Comparison of ENCODE assay signal across 10 mouse cellular contexts in genomic region chr2:92910371-92910770, GRCm38 (mm10). TPM values are rescaled to one million over a fixed set of nuclear protein-coding genes. Genes with fewer than 3 reads are reported as not detected.
DNase-seq lines count a peak whose midpoint lies in the region; ATAC-seq lines count a peak whose summit lies in the region.
"Had no signal": no experiment of that assay in that cellular context is flagged by ENCODE, and none has a peak within 500 bp of the region (broad histone marks: within the 10 kb centered on the region; RNA-seq: fewer than 3 reads in every experiment).

No protein-coding gene starts in this region.

- H3K9ac ChIP-seq in kidney, embryonic 16.5 days (replicated peaks; ENCODE audit: low read length): no peak overlapping the region
- H3K9ac ChIP-seq: limb, embryonic 12.5 days; stomach, embryonic 15.5 days had no signal

- peaks cover 5% of the 10 kb centered on the region; the same call in 1 of the 2 replicates for H3K9me3 ChIP-seq in kidney, embryonic 16.5 days (ENCODE audit: low read length)
- H3K9me3 ChIP-seq: stomach, embryonic 15.5 days had no signal

- peaks cover 20% of the 10 kb centered on the region for H3K27me3 ChIP-seq in kidney, embryonic 16.5 days (ENCODE audit: insufficient read depth, low read length)

- no peak overlapping the region for H3K4me3 ChIP-seq in kidney, embryonic 16.5 days (ENCODE audit: low read length)
- H3K4me3 ChIP-seq: limb, embryonic 12.5 days; stomach, embryonic 15.5 days had no signal

- no peak for ATAC-seq in CD4-positive, CD25-positive, alpha-beta regulatory T cell, adult 4 months
- no peak for ATAC-seq in kidney, embryonic 16.5 days (ENCODE audit: low FRiP score, low TSS enrichment)

- H3K4me1 ChIP-seq in kidney, embryonic 16.5 days (ENCODE audit: insufficient read depth, low read length): peaks cover 2% of the 10 kb centered on the region; the same call in 1 of the 2 replicates

- DNase-seq in CD4-positive, CD25-positive, alpha-beta regulatory T cell, adult 2 months (ENCODE audit: low read depth, low spot score): peak; percentile 23
- DNase-seq in kidney, adult 9 months: peak; percentile 10
- DNase-seq in Muller cell, postnatal 12 days (ENCODE audit: inconsistent ontology term): peak; percentile 28
- peak; percentile 67 to 68 for DNase-seq in cerebellum, postnatal 36 days
- DNase-seq in layer of hippocampus, adult 9-10 months (ENCODE audit: low spot score): no peak
- no peak for DNase-seq in neural tube, embryonic 10.5 days (ENCODE audit: extremely low spot score, low spot score)

- no peaks in the 10 kb centered on the region for H3K36me3 ChIP-seq in kidney, embryonic 16.5 days (ENCODE audit: insufficient read depth, low read length)
- H3K36me3 ChIP-seq: limb, embryonic 12.5 days; stomach, embryonic 15.5 days had no signal

- H3K27ac ChIP-seq in kidney, embryonic 16.5 days (ENCODE audit: low read length): no peak overlapping the region
- H3K27ac ChIP-seq: limb, embryonic 12.5 days; stomach, embryonic 15.5 days had no signal

- H3K4me2 ChIP-seq in kidney, embryonic 16.5 days (replicated peaks; ENCODE audit: low read depth, low read length): no peak overlapping the region
- H3K4me2 ChIP-seq: limb, embryonic 12.5 days; stomach, embryonic 15.5 days had no signal

- WGBS in kidney, embryonic 16.5 days: 73% methylated on average over 4 of the region's 4 CpGs

RNA-seq across cellular contexts. Expression of gene Syt13, which starts 4.5 kb away (rescaled TPM):
- polyA plus RNA-seq in CD4-positive, CD25-positive, alpha-beta regulatory T cell, adult 4 months (2017; shearing (Covaris generic)): not detected
- polyA plus RNA-seq in kidney, embryonic 16.5 days (2015; fragmentation: Nextera tagmentation; extraction: Ambion mirVana): 5.7 and 6.0 TPM in 2 replicates

Comparison
In these comparisons a context has a peak if more than half of its experiments do, and no peak if none do; other contexts are left out.
1. DNase-seq: peak in CD4-positive, CD25-positive, alpha-beta regulatory T cell, adult 2 months (single experiment), kidney, adult 9 months (single experiment), Muller cell, postnatal 12 days (single experiment) and cerebellum, postnatal 36 days (2 of 2); none in layer of hippocampus, adult 9-10 months (single experiment) and neural tube, embryonic 10.5 days (single experiment).